Mouse (Mus musculus) heart, embryonic 11.5 days (tissue): ENCODE measurements at regions not wholly inside any gene's neighbourhood (a gene's known extent, or its start where the extent isn't known, plus 50 kb on each side); places are given as distances from the start of the nearest gene placed in this dataset.

Source experiments
- ATAC-seq: fragments of 200-750 bp; cut with Nextera tagmentation; replicated peaks from 2 replicates; pipeline ENCODE4 v1.8.0; 2017; ENCODE audit warnings: moderate library complexity; ENCODE audit not compliant: insufficient number of reproducible peaks, low FRiP score, low TSS enrichment
- H3K27ac ChIP-seq: fragments of 300-500 bp; sonication (generic); 2 replicates; pipeline ENCODE4 v1.5.1; 2014; ENCODE audit warnings: mild to moderate bottlenecking, low read depth, low read length
- H3K27me3 ChIP-seq: fragments of 300-500 bp; sonication (generic); 2 replicates; pipeline ENCODE4 v1.6.1; 2014; ENCODE audit warnings: mild to moderate bottlenecking, low read length, mixed read lengths; ENCODE audit not compliant: control insufficient read depth, insufficient read depth
- H3K36me3 ChIP-seq: fragments of 300-500 bp; sonication (generic); 2 replicates; pipeline ENCODE4 v1.6.1; 2014; ENCODE audit warnings: mild to moderate bottlenecking, low read length, moderate library complexity, mixed read lengths; ENCODE audit not compliant: control insufficient read depth, insufficient read depth
- H3K4me1 ChIP-seq: fragments of 300-500 bp; sonication (generic); 2 replicates; pipeline ENCODE4 v1.6.1; 2014; ENCODE audit warnings: low read length; ENCODE audit not compliant: control insufficient read depth, insufficient read depth
- H3K4me2 ChIP-seq: fragments of 300-500 bp; sonication (generic); 2 replicates; pipeline ENCODE4 v1.6.1; 2014; ENCODE audit warnings: mild to moderate bottlenecking, moderate library complexity
- H3K4me3 ChIP-seq: fragments of 300-500 bp; sonication (generic); 2 replicates; pipeline ENCODE4 v1.5.1; 2014; ENCODE audit warnings: low read depth, low read length
- H3K9ac ChIP-seq: fragments of 300-500 bp; sonication (generic); 2 replicates; pipeline ENCODE4 v1.6.1; 2014; ENCODE audit warnings: mild to moderate bottlenecking, low read depth, low read length, moderate library complexity
- H3K9me3 ChIP-seq: fragments of 300-500 bp; sonication (generic); replicated peaks from 2 replicates; pipeline ENCODE4 v1.6.1; 2016; ENCODE audit warnings: low read length; ENCODE audit not compliant: control insufficient read depth
- WGBS: fragments of 180-500 bp; shearing (Covaris S2); extraction: QIAGEN DNeasy Blood & Tissue Kit; methylation state at CpG from one replicate; pipeline ENCODE4 v1.1.7; 2014; ENCODE audit not compliant: insufficient replicate concordance; 5-methylcytosine and 5-hydroxymethylcytosine counted together

GRCm38 (mm10) chr11:22653366-22653765 is 141.5 kb downstream of the Tmem17 start:
- Histone ChIP-seq H3K4me3 (no peak overlapping the region), H3K9ac (no peak overlapping the region), H3K4me2 (no peak overlapping the region), H3K4me1 (peaks cover 4% of the 10 kb centered on the region; the same call in 1 of the 2 replicates), H3K27ac (no peak overlapping the region), H3K27me3 (no peaks in the 10 kb centered on the region), H3K36me3 (no peaks in the 10 kb centered on the region), H3K9me3 (no peaks in the 10 kb centered on the region)
- 62% methylated on average over 5 of the region's 5 CpGs for WGBS
- ATAC-seq, result no peak

DNA sequence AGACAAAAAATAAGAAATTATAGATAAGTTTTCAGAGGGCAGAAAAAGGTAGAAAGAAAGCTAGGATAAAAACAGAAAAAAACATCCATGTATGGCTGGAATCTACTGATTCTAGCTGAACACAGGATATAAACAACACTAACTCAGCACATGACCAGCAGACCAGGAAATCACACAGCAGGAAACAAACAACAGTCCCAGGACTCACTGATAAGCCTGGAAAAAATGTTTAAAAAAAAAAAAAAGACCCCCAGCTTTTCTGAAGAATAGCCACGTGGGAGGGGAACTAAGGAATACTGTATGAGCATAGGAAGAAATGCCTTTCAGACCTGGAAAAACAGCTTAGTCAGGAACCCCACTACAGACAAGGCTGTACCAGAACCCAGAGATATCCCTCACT is 145.7 kb downstream of the Tmem17 start:
- Histone ChIP-seq H3K4me3 (no peak overlapping the region), H3K27ac (no peak overlapping the region), H3K9ac (no peak overlapping the region), H3K4me2 (no peak overlapping the region), H3K4me1 (peaks cover 7% of the 10 kb centered on the region), H3K9me3 (no peaks in the 10 kb centered on the region), H3K36me3 (no peaks in the 10 kb centered on the region), H3K27me3 (no peaks in the 10 kb centered on the region)
- ATAC-seq, result no peak
- 19% methylated on average over 1 of the region's 1 CpGs for WGBS

DNA sequence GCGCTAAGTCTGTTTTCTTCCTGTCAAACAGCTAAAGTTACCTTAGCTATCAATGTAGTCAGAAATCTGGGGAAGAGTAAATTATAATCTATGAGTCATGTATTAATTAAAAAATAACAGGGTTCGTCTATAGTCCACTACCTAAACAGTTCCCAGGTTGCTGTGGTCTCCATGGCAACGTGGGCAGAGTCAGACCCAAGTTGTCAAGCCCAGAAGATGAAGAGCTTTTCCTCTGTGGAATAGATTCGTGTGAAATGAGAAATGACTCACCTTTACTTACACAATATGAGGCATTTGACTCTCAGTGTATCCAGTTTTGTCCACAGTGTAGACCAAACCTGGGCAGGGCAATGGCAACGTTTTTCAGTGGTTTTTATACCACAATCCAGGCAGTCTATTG is 149.2 kb downstream of the Tmem17 start:
- Histone ChIP-seq H3K9me3 (no peaks in the 10 kb centered on the region), H3K27me3 (no peaks in the 10 kb centered on the region), H3K9ac (no peak overlapping the region), H3K36me3 (no peaks in the 10 kb centered on the region), H3K27ac (no peak overlapping the region), H3K4me3 (no peak overlapping the region), H3K4me1 (peaks cover 4% of the 10 kb centered on the region; the same call in 1 of the 2 replicates), H3K4me2 (no peak overlapping the region)
- WGBS, result 51% methylated on average over 5 of the region's 5 CpGs
- ATAC-seq, result no peak

DNA sequence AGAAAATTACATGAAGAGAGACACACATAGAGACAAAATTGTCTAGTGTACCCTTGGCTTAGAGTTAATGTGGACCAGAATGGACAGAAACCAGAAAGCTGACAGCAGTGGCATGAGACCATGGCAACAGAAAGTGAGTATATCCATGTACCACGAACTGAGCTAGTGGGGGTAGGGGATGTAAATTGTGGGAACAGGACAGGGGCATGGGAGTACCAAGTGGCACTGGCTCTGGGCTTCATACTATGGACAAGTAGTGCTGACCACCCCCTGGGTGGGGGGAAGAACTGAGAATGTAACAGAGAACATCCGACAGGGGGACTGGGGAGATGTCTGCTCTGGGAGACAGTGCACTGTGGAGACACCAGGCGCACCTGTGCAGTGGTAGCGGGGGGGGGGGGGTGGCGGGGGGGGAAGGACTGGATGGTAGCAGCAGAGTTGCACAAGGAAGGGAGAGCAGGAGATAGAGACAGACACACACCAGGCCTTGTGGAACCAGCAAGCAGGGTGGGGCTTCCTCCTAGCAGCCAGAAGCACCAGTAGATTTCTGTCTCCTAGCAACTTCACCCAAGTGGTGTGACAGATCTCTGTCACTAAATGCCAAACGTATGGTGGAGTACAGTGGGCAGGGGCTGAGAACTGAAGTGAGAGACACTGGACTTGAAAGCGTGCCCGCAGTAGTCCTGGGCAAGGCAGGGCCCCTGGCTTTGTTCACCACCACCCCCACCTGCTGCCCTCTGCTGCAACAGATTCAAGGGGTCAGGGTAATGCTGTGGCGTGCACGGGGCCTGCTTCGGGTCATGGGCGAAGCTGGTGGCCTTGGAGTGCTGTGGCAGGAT is 150.0 kb downstream of the Tmem17 start:
- H3K4me3 ChIP-seq, result no peak overlapping the region
- 50% methylated on average over 12 of the region's 12 CpGs for WGBS
- H3K9ac ChIP-seq, result no peak overlapping the region
- no peak for ATAC-seq
- H3K27ac ChIP-seq, result no peak overlapping the region
- H3K4me1 ChIP-seq, result peaks cover 4% of the 10 kb centered on the region; the same call in 1 of the 2 replicates
- no peaks in the 10 kb centered on the region for H3K27me3 ChIP-seq
- H3K4me2 ChIP-seq, result no peak overlapping the region
- H3K9me3 ChIP-seq, result no peaks in the 10 kb centered on the region
- no peaks in the 10 kb centered on the region for H3K36me3 ChIP-seq

DNA sequence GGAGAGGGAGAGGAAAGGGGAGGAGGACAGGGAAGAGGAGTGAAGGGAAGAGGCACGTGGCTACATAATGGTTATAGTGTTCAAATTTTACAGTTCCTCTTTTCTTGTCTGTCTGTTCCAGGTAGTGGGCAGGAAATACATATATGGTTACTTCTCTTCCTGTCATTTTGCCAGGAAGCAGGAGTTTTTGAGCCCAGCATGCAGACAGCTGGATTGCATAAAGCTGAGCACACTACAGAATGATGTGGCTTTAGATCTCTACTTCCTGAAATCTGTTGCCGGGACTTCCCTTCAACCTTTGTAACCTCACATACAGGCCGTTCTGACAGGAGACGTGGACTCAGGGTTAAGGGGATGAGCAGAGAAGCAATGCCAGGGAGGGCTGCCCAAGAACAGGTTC is 154.1 kb downstream of the Tmem17 start:
- no peak for ATAC-seq
- Histone ChIP-seq H3K4me2 (no peak overlapping the region), H3K9ac (no peak overlapping the region), H3K4me1 (peaks cover 4% of the 10 kb centered on the region; the same call in 1 of the 2 replicates), H3K27ac (no peak overlapping the region), H3K36me3 (no peaks in the 10 kb centered on the region), H3K4me3 (no peak overlapping the region), H3K27me3 (no peaks in the 10 kb centered on the region), H3K9me3 (no peaks in the 10 kb centered on the region)
- WGBS, result 42% methylated on average over 4 of the region's 4 CpGs

DNA sequence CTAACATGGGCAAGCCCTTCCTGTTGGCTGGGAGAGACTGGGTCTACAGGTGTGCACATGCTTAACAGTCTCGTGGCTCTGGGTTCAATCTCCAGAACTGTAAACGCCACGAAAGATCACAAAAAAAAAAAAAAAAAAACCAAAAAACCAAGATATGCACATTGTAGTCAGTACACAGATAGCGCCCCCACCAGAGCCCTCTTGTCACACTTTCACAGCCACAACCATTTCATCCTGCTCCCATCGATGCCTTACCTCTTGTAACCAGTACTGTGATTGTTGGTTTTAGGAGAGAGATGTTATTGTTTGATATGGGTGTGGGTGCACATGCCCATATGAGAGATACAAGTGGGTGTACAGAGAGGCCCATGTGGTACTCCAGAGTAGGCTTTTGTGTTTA is 154.5 kb downstream of the Tmem17 start:
- Histone ChIP-seq H3K27me3 (no peaks in the 10 kb centered on the region), H3K4me3 (no peak overlapping the region), H3K9ac (no peak overlapping the region), H3K4me1 (peaks cover 4% of the 10 kb centered on the region; the same call in 1 of the 2 replicates), H3K27ac (no peak overlapping the region), H3K9me3 (no peaks in the 10 kb centered on the region), H3K36me3 (no peaks in the 10 kb centered on the region), H3K4me2 (no peak overlapping the region)
- ATAC-seq, result no peak
- WGBS, result 77% methylated on average over 5 of the region's 5 CpGs

DNA sequence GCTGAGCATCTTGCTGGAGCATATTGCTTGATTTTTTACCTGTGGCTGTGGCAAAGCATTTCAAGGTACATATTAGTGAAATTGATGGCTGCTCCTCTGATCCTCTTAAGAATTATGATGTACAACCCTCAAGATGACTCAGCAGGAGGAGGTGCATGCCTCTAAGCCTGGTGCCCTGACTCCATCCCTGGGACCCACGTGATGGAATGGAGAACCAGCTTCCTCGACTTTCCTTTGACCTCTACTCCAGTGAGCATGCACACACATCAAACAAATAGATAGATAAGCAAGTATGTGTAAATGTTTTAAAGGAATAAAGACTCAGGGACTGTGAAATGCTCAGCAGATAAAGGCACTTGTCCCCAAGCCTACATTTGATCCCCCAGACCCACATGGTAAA is 156.3 kb downstream of the Tmem17 start:
- WGBS, result 32% methylated on average over 2 of the region's 2 CpGs
- no peak for ATAC-seq

DNA sequence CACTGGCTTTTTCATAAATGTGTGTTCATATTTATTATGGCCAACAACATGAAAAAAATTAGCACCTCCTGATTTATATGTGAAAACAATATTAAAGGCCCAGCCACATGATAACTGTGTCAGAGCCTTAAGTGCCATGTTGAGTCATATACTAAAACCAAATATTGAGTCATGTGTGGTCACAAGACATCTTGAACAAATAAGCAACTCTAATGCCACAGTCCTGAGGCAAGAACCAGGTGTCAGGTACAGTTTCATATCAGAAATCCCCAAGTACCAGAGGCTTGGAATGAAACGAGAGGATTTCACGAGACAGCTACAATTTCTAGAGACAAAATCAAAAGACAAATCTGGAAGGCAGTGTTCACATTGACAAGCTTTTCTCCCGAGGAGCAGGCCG is 157.4 kb downstream of the Tmem17 start:
- no peaks in the 10 kb centered on the region for H3K27me3 ChIP-seq
- no peak overlapping the region for H3K4me2 ChIP-seq
- H3K9me3 ChIP-seq, result no peaks in the 10 kb centered on the region
- no peak for ATAC-seq
- WGBS, result 81% methylated on average over 4 of the region's 4 CpGs
- H3K4me3 ChIP-seq, result no peak overlapping the region
- no peaks in the 10 kb centered on the region for H3K36me3 ChIP-seq
- no peak overlapping the region for H3K27ac ChIP-seq
- no peak overlapping the region for H3K9ac ChIP-seq
- H3K4me1 ChIP-seq, result no peaks in the 10 kb centered on the region

More for the DNA sequence above, 156.3 kb downstream of the Tmem17 start:
- Histone ChIP-seq H3K27ac (no peak overlapping the region), H3K36me3 (no peaks in the 10 kb centered on the region), H3K4me2 (no peak overlapping the region), H3K4me3 (no peak overlapping the region), H3K9ac (no peak overlapping the region), H3K27me3 (no peaks in the 10 kb centered on the region), H3K9me3 (no peaks in the 10 kb centered on the region), H3K4me1 (no peaks in the 10 kb centered on the region)
